Mouse (Mus musculus) small intestine, adult 10 weeks (tissue): ENCODE measurements around the gene Ddx20. TPM values are rescaled to one million over a fixed set of nuclear protein-coding genes. Genes with fewer than 3 reads are reported as not detected.

ENCODE experiments used
- polyA plus RNA-seq: library from polyadenylated mRNA; stranded (reverse); fragments of 350-450 nt; fragmentation: Illumina TruSeq; extraction: RNeasy Lipid Tissue Mini Kit (QIAGEN cat#74804); gene quantifications from one replicate; pipeline ENCODE4 v1.2.3, GENCODE M21; 2014; ENCODE audit warnings: low replicate concordance

The Ddx20 gene
- polyA plus RNA-seq = 18.9 TPM

DNA sequence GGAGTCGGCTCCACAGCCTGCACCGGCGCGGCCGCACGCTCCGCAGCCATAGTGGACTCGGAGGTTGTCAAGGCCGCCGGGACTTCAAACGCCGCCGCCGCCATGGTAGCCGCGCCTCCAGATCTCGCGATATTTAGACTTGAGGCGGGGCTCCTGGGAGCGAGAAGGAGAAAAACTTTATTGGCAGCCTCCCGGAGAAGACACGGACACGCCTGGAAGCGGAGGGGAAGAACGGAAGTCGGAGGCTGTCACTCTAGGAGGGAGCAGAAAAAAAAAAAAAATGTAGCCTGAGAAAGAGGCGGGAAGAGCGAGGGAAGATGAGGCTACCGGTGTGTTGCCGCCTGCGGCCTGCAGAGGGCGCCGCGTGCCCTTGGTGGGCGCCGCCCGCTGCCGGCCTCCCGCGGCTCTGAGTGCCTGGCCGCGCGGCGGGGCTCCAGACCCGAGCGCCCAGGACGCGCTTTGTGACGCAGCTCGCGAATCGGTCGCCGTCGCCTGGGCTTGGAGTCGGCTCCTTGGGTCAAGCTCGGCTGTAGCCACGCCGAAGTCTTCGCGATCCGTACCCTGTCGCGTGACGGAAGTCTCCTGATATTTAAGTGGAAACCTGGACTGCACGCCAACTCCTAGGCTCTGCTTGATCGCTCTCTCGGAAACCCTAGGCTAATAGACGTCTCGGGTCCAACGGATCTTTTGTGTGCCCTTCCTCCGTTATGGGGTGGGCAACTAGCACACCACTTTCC is at the start of gene Ddx20:
Ddx20 (minus strand) TSS at position 251 of the 737 bp plus-strand sequence.

DNA sequence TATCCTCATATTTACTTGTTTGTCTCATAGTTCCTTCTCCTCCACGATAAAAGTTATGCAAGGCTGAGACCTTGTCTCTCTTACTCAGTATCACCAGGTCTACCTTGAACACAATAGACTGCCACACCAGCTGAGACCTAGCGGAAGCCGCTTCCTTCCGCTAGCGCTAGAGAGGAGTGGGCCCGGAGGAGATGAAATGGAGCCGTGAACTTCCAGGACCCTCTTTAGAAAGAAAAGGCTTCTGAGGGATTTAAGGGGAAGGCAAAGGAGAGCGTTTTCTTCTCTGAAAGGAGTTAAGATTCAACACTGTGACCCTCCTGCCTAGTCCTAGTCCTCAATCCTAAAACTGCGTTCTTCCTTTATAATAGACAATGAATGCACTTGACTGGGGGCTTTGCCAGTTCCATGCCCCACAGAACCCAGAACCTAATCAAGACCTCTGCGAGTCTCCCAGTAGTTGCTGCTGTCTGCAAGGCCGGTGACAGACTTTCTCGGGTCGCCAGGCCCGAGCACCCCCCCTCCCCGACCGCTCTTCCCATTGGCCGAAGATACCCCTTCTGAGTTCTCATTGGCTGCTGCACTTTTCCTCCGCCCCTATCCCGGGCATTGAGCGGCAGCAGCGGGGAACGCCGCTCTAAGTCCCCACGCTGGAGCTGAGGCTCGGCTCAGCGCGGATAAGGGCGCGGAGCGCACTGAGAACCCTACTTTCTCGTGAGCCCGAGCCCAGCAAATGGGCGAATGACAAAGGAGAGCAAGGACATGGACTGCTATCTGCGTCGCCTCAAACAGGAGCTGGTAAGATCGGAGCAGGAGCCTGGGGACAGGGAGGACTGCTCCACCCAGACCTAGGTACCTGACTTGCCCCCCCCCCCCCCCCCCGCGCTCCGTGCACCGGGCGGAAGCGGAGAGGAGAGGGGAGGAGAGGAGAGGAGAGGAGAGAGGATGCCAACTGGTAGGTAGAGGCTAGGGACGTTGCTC is 16.9 kb upstream of the Ddx20 start, which contains the start of gene Inka2:
Inka2 (plus strand) TSS at position 569 of the 978 bp plus-strand sequence.

Other genes with a start within 250 kb of the Ddx20 start
- gene Kcnd3, start 235.2 kb downstream of the Ddx20 start, polyA plus RNA-seq = 2.4 TPM
- gene Inka2, start 17.0 kb upstream of the Ddx20 start, polyA plus RNA-seq = 0.52 TPM
- 567 TPM for gene Rap1a, start 113.8 kb upstream of the Ddx20 start, polyA plus RNA-seq
- gene Adora3, start 183.3 kb upstream of the Ddx20 start, polyA plus RNA-seq = 0.82 TPM
- 0.97 TPM for gene Tmigd3, start 183.3 kb upstream of the Ddx20 start, polyA plus RNA-seq
- 6.8 TPM for gene I830077J02Rik, start 245.1 kb upstream of the Ddx20 start, polyA plus RNA-seq